Mouse (Mus musculus) liver, adult 2 months (tissue): ENCODE results near the gene Cby3. TPM values are rescaled to one million over a fixed set of nuclear protein-coding genes. Genes with fewer than 3 reads are reported as not detected.

Source experiments
- DNase-seq: peaks from one replicate; pipeline ENCODE4 v3.0.0-alpha.2; 2011; ENCODE audit warnings: low read depth, low spot score; ENCODE audit errors: extremely low read depth
- H3K27ac ChIP-seq: fragments of 200-500 bp; replicated peaks from 2 replicates; pipeline ENCODE4 v1.5.1; 2012; ENCODE audit warnings: low read depth, mild to moderate bottlenecking, control low read depth, inconsistent platforms, low read length; ENCODE audit not compliant: insufficient read depth
- H3K27me3 ChIP-seq: fragments of 200-500 bp; 2 replicates; pipeline ENCODE4 v1.6.1; 2012; ENCODE audit warnings: mild to moderate bottlenecking, moderate library complexity, low read length, inconsistent platforms; ENCODE audit not compliant: control insufficient read depth, insufficient read depth
- H3K36me3 ChIP-seq: fragments of 200-500 bp; 2 replicates; pipeline ENCODE4 v1.6.1; 2012; ENCODE audit warnings: low read length, inconsistent platforms; ENCODE audit not compliant: control insufficient read depth, insufficient read depth
- H3K4me1 ChIP-seq: fragments of 200-500 bp; 2 replicates; pipeline ENCODE4 v1.6.1; 2011; ENCODE audit warnings: low read length; ENCODE audit not compliant: control insufficient read depth, insufficient read depth
- H3K4me3 ChIP-seq: fragments of 200-500 bp; 2 replicates; pipeline ENCODE4 v1.5.1; 2011; ENCODE audit warnings: low read depth, mild to moderate bottlenecking, control low read depth, low read length, moderate library complexity; ENCODE audit not compliant: insufficient read depth
- H3K79me2 ChIP-seq: fragments of 200-500 bp; 2 replicates; pipeline ENCODE4 v1.6.1; 2012; ENCODE audit warnings: inconsistent platforms, mild to moderate bottlenecking, low read length, moderate library complexity; ENCODE audit not compliant: control insufficient read depth, insufficient read depth
- H3K9ac ChIP-seq: fragments of 200-500 bp; 2 replicates; pipeline ENCODE4 v1.6.1; 2012; ENCODE audit warnings: low read depth, mild to moderate bottlenecking, control low read depth, inconsistent platforms, low read length
- CTCF ChIP-seq: fragments of 200-500 bp; IDR thresholded peaks from 2 replicates; pipeline ENCODE4 v1.5.1; 2011; ENCODE audit warnings: low read depth, low read length, control low read depth
- POLR2A ChIP-seq: fragments of 200-500 bp; IDR thresholded peaks from 2 replicates; pipeline ENCODE4 v1.6.1; 2011; ENCODE audit warnings: low read length, control low read depth; ENCODE audit not compliant: insufficient read depth; ENCODE audit errors: extremely low read depth
- whole genome bisulfite sequencing: fragments of 180-500 bp; shearing (Covaris S2); methylation state at CpG from one replicate; pipeline ENCODE4 v1.1.7; 2018; 5-methylcytosine and 5-hydroxymethylcytosine counted together
- polyA plus RNA-seq: library from polyadenylated mRNA; depleted of rRNA; stranded (reverse); fragments of >200 nt; gene quantifications from 2 replicates; pipeline ENCODE4 v1.2.3, GENCODE M21; 2012
- total RNA-seq: library from RNA; depleted of rRNA; stranded (reverse); fragments of >200 nt; gene quantifications from 2 replicates; pipeline ENCODE4 v1.2.3, GENCODE M21; 2014

Gene Cby3
- total and polyA plus RNA-seq, 2 experiments = not detected

- Histone ChIP-seq H3K36me3 (peaks cover 29% of the 10 kb centered on the region), H3K4me3 (peak overlapping the region; percentile 77), H3K9ac (peak overlapping the region; percentile 97), H3K79me2 (peaks cover 2% of the 10 kb centered on the region; the same call in 1 of the 2 replicates), H3K4me1 (peaks cover 14% of the 10 kb centered on the region), H3K27ac (peak overlapping the region; percentile 97), H3K27me3 (no peaks in the 10 kb centered on the region)
- TF ChIP-seq CTCF (peak; percentile 69), POLR2A (0 out of 2 replicates have a peak, but pooled peaks have one; percentile 34)
- WGBS = under 1% methylated on average over 70 of the region's 71 CpGs
- peak; percentile 60 for DNase-seq
These were observed 23.8 kb downstream of the Cby3 start for GRCm38 (mm10) chr11:50377892-50378684.

- peaks cover 2% of the 10 kb centered on the region; the same call in 1 of the 2 replicates for H3K79me2 ChIP-seq
- peaks cover 14% of the 10 kb centered on the region for H3K4me1 ChIP-seq
- no peak overlapping the region; the same call in 1 of the 2 replicates for H3K27ac ChIP-seq
- WGBS = 35% methylated on average over 12 of the region's 12 CpGs
- peaks cover 35% of the 10 kb centered on the region for H3K36me3 ChIP-seq
- H3K9ac ChIP-seq = no peak overlapping the region
- H3K27me3 ChIP-seq = no peaks in the 10 kb centered on the region
- TF ChIP-seq POLR2A (no peak), CTCF (no peak)
- no peak for DNase-seq
- peak overlapping the region; percentile 77; the same call in 1 of the 2 replicates for H3K4me3 ChIP-seq
These were observed 24.9 kb downstream of the Cby3 start for GRCm38 (mm10) chr11:50379023-50379752.

- no peak for DNase-seq
These were observed 27.0 kb downstream of the Cby3 start for GRCm38 (mm10) chr11:50381311-50381710.

GRCm38 (mm10) chr11:50387167-50387679 is 33.0 kb downstream of the Cby3 start:
- TF ChIP-seq CTCF (no peak), POLR2A (no peak)
- Histone ChIP-seq H3K9ac (no peak overlapping the region), H3K27ac (no peak overlapping the region), H3K36me3 (peaks cover 46% of the 10 kb centered on the region), H3K4me3 (no peak overlapping the region), H3K79me2 (no peaks in the 10 kb centered on the region; the same call in 1 of the 2 replicates), H3K27me3 (no peaks in the 10 kb centered on the region), H3K4me1 (no peaks in the 10 kb centered on the region)
- DNase-seq = no peak
- WGBS = 89% methylated on average over 3 of the region's 3 CpGs

More at GRCm38 (mm10) chr11:50381311-50381710, 27.0 kb downstream of the Cby3 start:
- Histone ChIP-seq H3K27ac (no peak overlapping the region), H3K79me2 (peaks cover 2% of the 10 kb centered on the region; the same call in 1 of the 2 replicates), H3K36me3 (peaks cover 47% of the 10 kb centered on the region), H3K9ac (no peak overlapping the region), H3K27me3 (no peaks in the 10 kb centered on the region), H3K4me1 (peaks cover 11% of the 10 kb centered on the region), H3K4me3 (no peak overlapping the region)
- 18% methylated on average over 4 of the region's 4 CpGs for WGBS
- TF ChIP-seq POLR2A = no peak
- no peak for TF ChIP-seq CTCF

GRCm38 (mm10) chr11:50387697-50388096 is 33.4 kb downstream of the Cby3 start:
- H3K4me1 ChIP-seq = no peaks in the 10 kb centered on the region
- TF ChIP-seq CTCF = no peak
- no peak overlapping the region for H3K27ac ChIP-seq
- H3K27me3 ChIP-seq = no peaks in the 10 kb centered on the region
- DNase-seq = no peak
- no peaks in the 10 kb centered on the region for H3K79me2 ChIP-seq
- peaks cover 45% of the 10 kb centered on the region for H3K36me3 ChIP-seq
- 83% methylated on average over 4 of the region's 4 CpGs for WGBS
- H3K9ac ChIP-seq = no peak overlapping the region
- no peak overlapping the region for H3K4me3 ChIP-seq
